Mouse (Mus musculus) spleen, adult 2 months (tissue): ENCODE data around the gene Crygn.

Source experiments
- CTCF ChIP-seq: fragments of 200-500 bp; IDR thresholded peaks from 2 replicates; pipeline ENCODE4 v1.5.1; 2011; ENCODE audit warnings: mild to moderate bottlenecking, inconsistent platforms; ENCODE audit not compliant: insufficient read depth, insufficient read length, insufficient replicate concordance; ENCODE audit errors: extremely low read depth
- POLR2A ChIP-seq: fragments of 200-500 bp; IDR thresholded peaks from 2 replicates; pipeline ENCODE4 v1.6.1; 2011; ENCODE audit warnings: low read depth, low read length, inconsistent platforms

GRCm38 (mm10) chr5:24733134-24733533 lies 24.7 kb downstream of the Crygn start:
- TF ChIP-seq CTCF (no peak), POLR2A (no peak)
